Mouse (Mus musculus) ovary, postnatal 36 days (tissue): Measurements from ENCODE around the gene Glis2.
A peak's percentile ranks its signal among the peaks of the same experiment; 100 is the strongest.

Experiments used
- DNase-seq: peaks from one replicate; pipeline ENCODE4 v3.0.0; 2022; ENCODE audit warnings: low spot score, mixed read lengths

Glis2 gene

DNA sequence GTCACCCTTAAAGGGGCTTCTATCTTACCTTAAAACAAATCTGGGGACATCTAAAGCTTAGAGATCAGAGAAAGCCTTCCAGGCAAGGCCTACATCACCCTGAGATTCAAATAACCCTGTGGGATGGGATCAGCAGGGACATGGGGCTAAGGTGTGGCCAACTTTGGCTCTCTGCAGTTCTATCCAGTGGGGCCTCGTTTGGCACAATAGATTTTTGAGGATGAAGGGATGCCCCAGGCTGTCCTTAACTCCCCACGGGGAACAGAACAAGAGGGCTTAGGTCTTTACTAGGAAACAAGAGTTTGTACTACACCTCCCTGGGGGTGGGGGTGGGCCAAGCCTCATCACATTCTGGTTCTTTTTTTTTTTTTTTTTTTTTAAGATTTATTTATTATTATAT, 64.8 kb downstream of the Glis2 start:
- DNase-seq, result no peak

DNA sequence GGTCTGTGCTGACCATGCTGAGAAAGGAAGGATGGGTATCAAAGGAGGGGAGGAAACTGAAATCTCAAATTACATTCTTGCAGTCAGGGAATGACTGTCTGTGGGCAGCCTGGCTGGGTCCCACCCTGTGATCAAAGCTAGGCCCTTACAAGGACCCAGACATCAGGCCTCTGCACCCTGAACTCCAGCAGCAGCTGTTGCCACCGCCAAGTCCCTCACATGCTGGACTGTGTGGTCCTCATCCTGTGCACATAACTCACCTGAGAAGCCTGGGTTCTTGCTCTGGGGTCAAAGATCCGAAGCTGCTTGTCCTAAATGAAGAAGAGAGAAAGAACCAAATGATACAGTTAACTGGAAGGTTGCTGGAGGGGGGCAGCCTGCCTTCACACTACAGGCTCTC, 67.1 kb downstream of the Glis2 start:
- no peak for DNase-seq

DNA sequence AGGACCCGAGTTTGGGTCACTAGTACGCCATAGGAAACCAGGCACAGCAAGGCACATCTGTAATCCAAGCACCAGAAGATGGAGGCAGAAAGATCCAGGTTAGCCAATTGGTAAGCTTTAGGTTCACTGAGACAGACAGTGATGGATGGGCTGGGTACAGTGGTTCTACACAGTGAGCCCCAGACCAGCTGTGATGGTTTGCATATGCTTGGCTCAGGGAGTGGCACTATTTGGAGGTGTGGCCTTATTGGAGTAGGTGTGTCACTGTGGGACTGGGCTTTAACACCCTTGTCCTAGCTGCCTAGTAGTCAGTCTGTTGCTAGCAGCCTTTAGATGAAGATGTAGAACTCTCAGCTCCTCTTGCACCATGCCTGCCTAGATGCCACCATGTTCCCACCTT, 69.3 kb downstream of the Glis2 start:
- no peak for DNase-seq

DNA sequence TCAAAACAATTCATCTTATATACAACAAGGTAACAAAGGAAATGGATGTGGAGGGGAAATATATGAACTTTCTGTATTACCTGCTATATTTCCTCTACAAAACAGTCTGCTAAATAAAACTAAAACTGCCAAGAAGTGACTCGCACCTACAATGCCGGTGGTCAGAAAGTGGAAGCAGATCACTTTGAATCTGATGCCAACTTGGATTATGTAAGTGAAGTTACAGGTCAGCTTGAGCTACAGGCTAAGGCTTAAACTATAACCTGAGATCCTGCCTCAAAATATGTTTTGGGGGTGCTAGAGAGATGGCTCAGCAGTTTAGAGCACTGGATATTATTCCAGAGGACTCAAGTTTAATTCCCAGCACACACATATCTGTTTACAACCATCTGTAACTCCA, 71.2 kb downstream of the Glis2 start:
- DNase-seq, result no peak

DNA sequence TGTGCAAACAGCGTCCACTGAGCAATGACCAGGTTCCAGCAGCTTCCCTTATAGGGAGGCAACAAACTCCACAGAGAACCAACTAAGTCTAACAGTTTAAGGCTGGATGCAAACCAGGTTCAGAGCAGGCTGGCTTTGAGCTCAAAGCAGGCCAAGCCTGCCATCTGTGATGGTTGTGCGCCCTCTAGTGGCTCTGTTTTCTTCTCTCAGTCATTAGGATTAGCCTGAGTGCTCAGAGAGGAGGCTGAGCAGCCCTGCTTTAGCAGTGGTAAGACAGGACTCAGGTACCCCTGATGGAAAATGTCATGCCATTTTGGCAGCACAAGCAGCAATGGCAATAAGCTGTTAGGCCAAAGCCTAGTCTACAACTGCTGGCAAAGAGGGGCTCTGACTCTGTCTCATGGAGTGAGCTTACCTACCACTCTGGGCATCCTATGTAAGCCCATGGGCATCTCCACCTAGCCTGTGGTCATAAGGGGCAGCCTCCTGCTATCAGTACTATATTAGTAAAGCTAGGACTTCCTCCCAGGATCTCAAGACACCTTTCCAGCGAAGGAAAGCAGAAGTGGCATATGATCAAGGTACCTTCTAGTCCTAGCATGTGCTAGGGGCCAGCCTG, 72.8 kb downstream of the Glis2 start:
- DNase-seq, result peak; percentile 72

DNA sequence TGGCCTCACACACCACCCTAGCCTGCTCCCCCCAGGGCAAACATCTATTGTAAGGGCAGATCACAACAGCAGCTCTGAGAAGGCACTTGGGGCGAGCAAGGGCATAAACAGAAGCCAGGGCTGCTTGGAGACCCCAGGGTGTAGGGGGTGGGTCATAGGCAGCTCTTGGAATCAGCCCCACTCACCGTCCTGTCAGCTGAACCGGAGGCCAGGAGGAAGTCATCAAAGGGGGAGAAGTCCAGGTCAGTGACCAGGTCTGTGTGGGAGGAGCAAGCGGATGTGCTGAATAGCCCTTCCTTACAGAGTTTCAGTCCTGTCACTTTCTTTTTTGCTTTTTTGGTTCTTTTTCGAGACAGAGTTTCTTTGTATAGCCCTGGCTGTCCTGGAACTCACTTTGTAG, 75.8 kb downstream of the Glis2 start:
- no peak for DNase-seq

DNA sequence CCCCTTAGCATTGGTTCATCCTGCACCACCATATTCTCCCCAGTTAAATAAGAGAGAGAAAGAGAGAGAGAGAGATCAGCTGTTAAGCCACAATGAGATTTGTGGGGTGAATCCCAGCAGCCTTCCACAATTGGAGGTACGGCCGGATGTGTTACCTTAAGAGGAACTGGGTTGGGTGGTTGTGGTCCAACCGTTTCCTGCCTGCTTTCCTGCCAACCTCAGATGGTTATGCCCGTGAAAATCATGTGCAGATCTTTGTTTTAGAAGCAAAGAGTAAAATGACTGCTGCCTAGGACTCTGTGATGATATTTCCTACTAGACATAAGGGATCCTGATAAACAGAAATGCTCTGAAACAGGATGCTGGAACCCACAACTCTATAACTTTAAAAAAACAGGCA, 79.6 kb downstream of the Glis2 start:
- DNase-seq, result no peak
